Mouse (Mus musculus): ENCODE data around the gene Tsfm. TPM values are rescaled to one million over a fixed set of nuclear protein-coding genes. Genes with fewer than 3 reads are reported as not detected.
"Not testable (repeated sequence)": the region's sequence is repeated elsewhere in the genome, so short reads cannot be mapped to it uniquely, and the experiment has no call there.

Gene Tsfm
- polyA plus RNA-seq, 1 experiment from 2014 or later, result 61.0 TPM

DNA sequence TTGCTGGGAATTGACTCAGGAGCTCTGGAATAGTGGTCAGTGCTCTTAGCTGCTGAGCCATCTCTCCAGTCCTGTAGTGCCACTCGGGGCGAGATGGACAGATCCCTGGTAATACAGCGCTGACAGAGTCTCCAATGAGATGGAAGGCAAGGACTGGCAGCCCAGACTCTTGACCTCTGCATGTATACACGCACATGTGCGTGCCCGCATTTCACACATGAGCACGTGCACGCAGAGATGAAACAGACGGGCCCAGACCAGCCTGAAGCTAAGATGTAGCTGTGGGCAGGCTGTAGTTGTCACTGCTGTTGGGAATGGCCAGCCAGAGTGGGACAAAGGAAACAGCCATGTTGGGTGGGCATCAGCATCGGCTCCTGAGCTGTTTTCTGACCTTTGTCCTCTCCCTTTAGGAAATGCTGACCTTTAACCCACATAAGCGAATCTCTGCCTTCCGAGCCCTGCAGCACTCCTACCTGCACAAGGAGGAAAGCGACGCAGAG, 35.9 kb upstream of the Tsfm start:
- no peak for DNase-seq (ENCODE audit: low spot score)
- Histone ChIP-seq H3K36me3 (ENCODE audit: control insufficient read depth, insufficient read depth, low read length) (peaks cover 45% of the 10 kb centered on the region), H3K4me1 (ENCODE audit: control insufficient read depth, insufficient read depth, low read length) (peaks cover 25% of the 10 kb centered on the region), H3K9ac (ENCODE audit: low read depth, low read length) (no peak overlapping the region), H3K27ac (replicated peaks; ENCODE audit: low read depth, low read length) (no peak overlapping the region), H3K4me2 (ENCODE audit: low read depth, low read length) (no peak overlapping the region), H3K9me3 (ENCODE audit: control insufficient read depth, low read length) (no peaks in the 10 kb centered on the region), H3K27me3 (replicated peaks; ENCODE audit: control insufficient read depth, insufficient read depth, low read length) (0 out of 2 replicates have a peak, but pooled peaks cover 1% of the 10 kb centered on the region), H3K4me3 (ENCODE audit: low read depth, low read length) (no peak overlapping the region)
- ATAC-seq (ENCODE audit: low read depth), result no peak
- WGBS, result 89% methylated on average over 14 of the region's 14 CpGs

DNA sequence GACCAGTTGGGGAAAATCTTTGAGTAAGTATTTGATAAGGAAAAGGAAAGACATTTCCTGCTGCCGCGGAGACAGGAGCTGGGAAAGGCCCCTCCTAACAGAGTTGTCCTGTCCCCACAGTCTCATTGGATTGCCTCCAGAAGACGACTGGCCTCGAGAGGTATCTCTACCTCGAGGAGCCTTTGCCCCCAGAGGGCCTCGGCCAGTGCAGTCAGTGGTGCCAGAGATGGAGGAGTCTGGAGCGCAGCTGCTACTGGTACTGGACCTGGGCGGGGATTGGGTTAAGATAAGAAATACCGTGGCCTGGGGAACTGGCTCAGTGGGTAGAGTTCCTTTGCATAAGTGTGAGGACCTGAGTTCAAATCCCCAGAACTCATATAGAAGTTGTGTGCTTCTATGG, 35.3 kb upstream of the Tsfm start:
- Histone ChIP-seq H3K27me3 (replicated peaks; ENCODE audit: control insufficient read depth, insufficient read depth, low read length) (0 out of 2 replicates have a peak, but pooled peaks cover 4% of the 10 kb centered on the region), H3K4me1 (ENCODE audit: control insufficient read depth, insufficient read depth, low read length) (peaks cover 21% of the 10 kb centered on the region), H3K9ac (ENCODE audit: low read depth, low read length) (no peak overlapping the region), H3K4me3 (ENCODE audit: low read depth, low read length) (no peak overlapping the region), H3K4me2 (ENCODE audit: low read depth, low read length) (no peak overlapping the region), H3K36me3 (ENCODE audit: control insufficient read depth, insufficient read depth, low read length) (peaks cover 45% of the 10 kb centered on the region), H3K27ac (replicated peaks; ENCODE audit: low read depth, low read length) (no peak overlapping the region), H3K9me3 (ENCODE audit: control insufficient read depth, low read length) (no peaks in the 10 kb centered on the region)
- 84% methylated on average over 9 of the region's 9 CpGs for WGBS
- DNase-seq (ENCODE audit: low spot score) (no peak), ATAC-seq (ENCODE audit: low read depth) (no peak)

DNA sequence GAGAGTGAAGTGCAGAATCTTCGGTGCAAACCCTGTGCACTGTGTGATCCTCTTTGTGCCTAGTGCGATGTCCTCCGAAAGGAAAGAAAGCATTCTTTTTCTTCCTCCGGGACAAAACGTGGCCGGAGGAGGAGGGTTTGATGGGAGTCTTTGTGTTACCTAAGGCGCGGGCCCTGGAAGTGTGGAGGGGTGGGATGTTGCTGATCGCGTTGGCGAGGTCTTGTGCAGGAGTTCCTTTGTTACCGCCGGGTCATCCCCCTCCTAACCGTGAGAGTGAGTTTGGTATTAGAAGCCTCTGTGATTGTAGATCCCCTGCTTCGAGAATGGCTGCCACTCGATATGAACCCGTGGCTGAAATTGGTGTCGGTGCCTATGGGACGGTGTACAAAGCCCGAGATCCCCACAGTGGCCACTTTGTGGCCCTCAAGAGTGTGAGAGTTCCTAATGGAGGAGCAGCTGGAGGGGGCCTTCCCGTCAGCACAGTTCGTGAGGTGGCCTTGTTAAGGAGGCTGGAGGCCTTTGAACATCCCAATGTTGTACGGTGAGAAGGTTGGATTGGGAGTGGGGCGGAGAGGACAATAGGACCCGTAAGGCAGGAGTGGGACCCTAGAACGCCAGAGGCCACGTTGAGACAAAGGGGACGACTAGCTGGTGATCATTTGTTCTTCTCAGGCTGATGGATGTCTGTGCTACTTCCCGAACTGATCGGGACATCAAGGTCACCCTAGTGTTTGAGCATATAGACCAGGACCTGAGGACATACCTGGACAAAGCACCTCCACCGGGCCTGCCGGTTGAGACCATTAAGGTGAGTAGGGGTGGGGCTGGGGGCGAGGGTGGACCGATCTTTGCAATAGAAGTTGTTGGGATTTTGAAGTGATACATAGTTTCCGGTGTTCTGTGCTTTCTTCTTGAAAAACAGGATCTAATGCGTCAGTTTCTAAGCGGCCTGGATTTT, 33.6 kb upstream of the Tsfm start:
- peak overlapping the region; percentile 90 for H3K4me3 ChIP-seq (ENCODE audit: low read depth, low read length)
- ATAC-seq (ENCODE audit: low read depth) (no peak; the same call in 1 of the 2 replicates), DNase-seq (ENCODE audit: low spot score) (no peak)
- peak overlapping the region; percentile 93 for H3K4me2 ChIP-seq (ENCODE audit: low read depth, low read length)
- H3K9me3 ChIP-seq (ENCODE audit: control insufficient read depth, low read length), result no peaks in the 10 kb centered on the region
- peak overlapping the region; percentile 88 for H3K27ac ChIP-seq (replicated peaks; ENCODE audit: low read depth, low read length)
- peak overlapping the region; percentile 97 for H3K9ac ChIP-seq (ENCODE audit: low read depth, low read length)
- H3K4me1 ChIP-seq (ENCODE audit: control insufficient read depth, insufficient read depth, low read length), result peaks cover 18% of the 10 kb centered on the region
- H3K27me3 ChIP-seq (replicated peaks; ENCODE audit: control insufficient read depth, insufficient read depth, low read length), result 0 out of 2 replicates have a peak, but pooled peaks cover 11% of the 10 kb centered on the region
- WGBS, result 13% methylated on average over 37 of the region's 37 CpGs
- H3K36me3 ChIP-seq (ENCODE audit: control insufficient read depth, insufficient read depth, low read length), result peaks cover 45% of the 10 kb centered on the region

DNA sequence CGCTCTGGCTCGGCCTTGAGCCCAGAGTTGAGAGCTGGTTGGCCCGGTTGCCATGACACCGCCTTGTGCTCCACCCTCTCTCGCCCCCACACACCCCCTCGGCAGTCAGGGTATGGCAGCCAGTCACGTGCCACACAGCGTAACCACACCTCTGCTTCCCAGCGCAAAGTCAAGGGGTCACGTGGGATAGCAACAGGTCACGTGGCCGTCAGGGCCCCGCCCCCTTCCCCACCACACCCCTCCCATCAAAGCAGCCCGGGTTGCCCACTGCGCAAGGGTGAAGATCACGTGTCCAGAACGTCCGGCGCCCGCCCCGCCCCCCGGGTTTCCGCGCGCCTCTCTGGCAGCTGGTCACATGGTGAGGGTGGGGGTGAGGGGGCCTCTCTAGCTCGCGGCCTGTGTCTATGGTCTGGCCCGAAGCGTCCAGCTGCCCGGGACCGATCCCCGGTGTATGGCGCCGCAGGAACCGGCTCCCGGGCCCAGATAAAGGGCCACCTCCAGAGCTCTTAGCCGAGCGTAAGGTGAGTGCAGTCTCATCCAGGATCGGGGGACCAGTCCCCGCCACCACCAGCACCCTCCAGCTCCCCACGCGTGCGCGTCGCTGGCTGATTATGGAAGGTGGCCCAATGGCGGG, 32.7 kb upstream of the Tsfm start, which contains the start of gene Cdk4:
Gene Cdk4 (plus strand): TSS at position 296 of the 634 bp plus-strand sequence.
- Histone ChIP-seq H3K9me3 (ENCODE audit: control insufficient read depth, low read length) (no peaks in the 10 kb centered on the region), H3K27me3 (replicated peaks; ENCODE audit: control insufficient read depth, insufficient read depth, low read length) (0 out of 2 replicates have a peak, but pooled peaks cover 11% of the 10 kb centered on the region), H3K4me1 (ENCODE audit: control insufficient read depth, insufficient read depth, low read length) (peaks cover 13% of the 10 kb centered on the region), H3K4me3 (ENCODE audit: low read depth, low read length) (peak within 1 kb of the TSS; percentile 90), H3K4me2 (ENCODE audit: low read depth, low read length) (peak within 1 kb of the TSS; percentile 93), H3K9ac (ENCODE audit: low read depth, low read length) (peak within 1 kb of the TSS; percentile 97), H3K27ac (replicated peaks; ENCODE audit: low read depth, low read length) (peak within 1 kb of the TSS; percentile 88), H3K36me3 (ENCODE audit: control insufficient read depth, insufficient read depth, low read length) (peaks cover 39% of the 10 kb centered on the region)
- WGBS, result under 1% methylated on average over 24 of the region's 46 CpGs
- ATAC-seq (ENCODE audit: low read depth) (peak; percentile 88), DNase-seq (ENCODE audit: low spot score) (peak; percentile 99)

DNA sequence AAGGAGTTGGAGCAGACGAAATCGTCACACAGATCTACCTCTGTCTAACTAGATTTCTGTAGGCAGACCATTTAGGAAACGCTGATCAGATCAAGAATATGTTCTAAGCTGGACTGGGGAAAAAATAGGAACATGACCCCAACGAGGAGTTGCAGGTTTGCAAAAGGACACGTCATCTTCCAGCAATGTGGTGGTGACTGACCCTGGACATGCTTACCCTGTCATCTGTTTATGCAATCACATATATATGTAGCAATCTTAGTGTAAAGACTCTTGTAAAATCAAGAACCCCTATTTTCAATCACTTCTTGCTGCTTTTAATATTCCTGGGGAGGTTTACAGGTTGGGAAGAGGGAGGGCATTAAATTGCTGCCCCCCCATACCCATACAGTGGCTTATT, 31.9 kb upstream of the Tsfm start:
- H3K27ac ChIP-seq (replicated peaks; ENCODE audit: low read depth, low read length), result peak overlapping the region; percentile 50; the same call in 1 of the 2 replicates
- peaks cover 33% of the 10 kb centered on the region for H3K36me3 ChIP-seq (ENCODE audit: control insufficient read depth, insufficient read depth, low read length)

DNA sequence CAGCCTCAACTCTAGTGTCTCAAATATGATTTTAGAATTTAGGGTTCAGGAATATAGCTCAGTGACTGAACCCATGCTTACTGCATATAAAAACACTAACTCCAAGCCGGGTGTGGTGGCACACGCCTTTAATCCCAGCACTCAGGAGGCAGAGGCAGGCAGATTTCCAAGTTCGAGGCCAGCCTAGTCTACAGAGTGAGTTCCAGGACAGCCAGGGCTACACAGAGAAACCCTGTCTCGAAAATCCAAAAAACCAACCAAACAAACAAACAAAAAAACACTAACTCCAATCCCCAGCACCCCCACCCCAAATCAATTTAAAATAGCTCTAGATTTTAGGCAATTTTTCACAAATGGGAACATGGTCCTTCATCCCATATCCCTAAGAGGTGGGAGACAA, 31.5 kb upstream of the Tsfm start:
- H3K9me3 ChIP-seq (ENCODE audit: control insufficient read depth, low read length); H3K27ac ChIP-seq (replicated peaks; ENCODE audit: low read depth, low read length); H3K9ac ChIP-seq (ENCODE audit: low read depth, low read length); ATAC-seq (ENCODE audit: low read depth); H3K4me2 ChIP-seq (ENCODE audit: low read depth, low read length); H3K4me3 ChIP-seq (ENCODE audit: low read depth, low read length); DNase-seq (ENCODE audit: low spot score): not testable (repeated sequence)
- peaks cover 33% of the 10 kb centered on the region for H3K36me3 ChIP-seq (ENCODE audit: control insufficient read depth, insufficient read depth, low read length)
- H3K4me1 ChIP-seq (ENCODE audit: control insufficient read depth, insufficient read depth, low read length), result peaks cover 13% of the 10 kb centered on the region
- WGBS, result 79% methylated on average over 4 of the region's 4 CpGs
- H3K27me3 ChIP-seq (replicated peaks; ENCODE audit: control insufficient read depth, insufficient read depth, low read length), result peaks cover 14% of the 10 kb centered on the region; the same call in 1 of the 2 replicates

More for the DNA sequence above, 31.9 kb upstream of the Tsfm start:
- Histone ChIP-seq H3K4me2 (ENCODE audit: low read depth, low read length) (no peak overlapping the region), H3K4me1 (ENCODE audit: control insufficient read depth, insufficient read depth, low read length) (peaks cover 13% of the 10 kb centered on the region), H3K4me3 (ENCODE audit: low read depth, low read length) (no peak overlapping the region; the same call in 1 of the 2 replicates), H3K27me3 (replicated peaks; ENCODE audit: control insufficient read depth, insufficient read depth, low read length) (peaks cover 13% of the 10 kb centered on the region; the same call in 1 of the 2 replicates), H3K9me3 (ENCODE audit: control insufficient read depth, low read length) (no peaks in the 10 kb centered on the region), H3K9ac (ENCODE audit: low read depth, low read length) (no peak overlapping the region)
- DNase-seq (ENCODE audit: low spot score), result no peak
- ATAC-seq (ENCODE audit: low read depth), result no peak
- WGBS, result 73% methylated on average over 5 of the region's 5 CpGs

DNA sequence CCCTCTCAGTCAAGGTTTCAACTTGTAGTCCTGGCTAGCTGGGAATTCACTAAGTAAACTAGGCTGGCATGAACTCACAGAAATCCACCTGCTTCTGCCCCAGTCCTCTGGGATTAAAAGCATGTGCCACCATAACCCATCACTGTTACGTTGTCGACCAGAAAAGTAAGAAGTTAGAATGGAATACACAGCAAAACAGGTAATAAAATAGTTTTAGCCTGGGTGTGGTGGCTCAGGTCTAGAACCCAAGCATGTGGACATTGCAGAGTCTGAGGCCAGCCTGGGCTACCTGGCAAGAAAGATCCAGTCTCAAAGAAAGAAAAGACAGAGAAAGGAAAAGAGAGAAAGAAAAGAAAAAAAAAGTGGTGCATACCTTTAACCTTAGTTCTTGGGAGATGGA, 30.9 kb upstream of the Tsfm start:
- no peak for DNase-seq (ENCODE audit: low spot score)
- WGBS, result 64% methylated on average over 2 of the region's 2 CpGs

DNA sequence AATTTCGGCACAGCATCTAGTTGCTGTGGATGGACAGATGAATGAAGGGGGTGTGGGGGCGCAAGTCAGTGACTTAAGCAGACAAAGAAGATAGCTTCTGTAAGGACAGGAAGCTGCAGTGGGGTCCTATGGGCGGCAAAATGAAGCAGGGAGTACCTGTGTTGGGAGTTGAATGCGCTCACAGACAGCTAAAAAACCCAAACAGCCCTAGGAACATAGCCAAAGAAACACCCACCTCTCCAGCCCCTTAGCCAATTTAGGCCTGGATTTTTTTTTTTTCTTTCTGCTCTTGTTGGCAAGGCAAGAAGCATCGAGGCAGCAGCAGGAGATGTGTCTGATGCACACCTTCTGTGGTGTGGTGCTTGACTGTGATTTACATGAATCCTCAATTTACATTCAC, 30.4 kb upstream of the Tsfm start:
- Histone ChIP-seq H3K4me3 (ENCODE audit: low read depth, low read length) (no peak overlapping the region), H3K27me3 (replicated peaks; ENCODE audit: control insufficient read depth, insufficient read depth, low read length) (peaks cover 14% of the 10 kb centered on the region; the same call in 1 of the 2 replicates), H3K4me1 (ENCODE audit: control insufficient read depth, insufficient read depth, low read length) (peaks cover 13% of the 10 kb centered on the region), H3K9me3 (ENCODE audit: control insufficient read depth, low read length) (no peaks in the 10 kb centered on the region), H3K27ac (replicated peaks; ENCODE audit: low read depth, low read length) (no peak overlapping the region), H3K36me3 (ENCODE audit: control insufficient read depth, insufficient read depth, low read length) (peaks cover 33% of the 10 kb centered on the region), H3K4me2 (ENCODE audit: low read depth, low read length) (no peak overlapping the region), H3K9ac (ENCODE audit: low read depth, low read length) (no peak overlapping the region)
- 34% methylated on average over 5 of the region's 5 CpGs for WGBS
- DNase-seq (ENCODE audit: low spot score) (no peak), ATAC-seq (ENCODE audit: low read depth) (no peak)

More for the DNA sequence above, 30.9 kb upstream of the Tsfm start:
- Histone ChIP-seq H3K9me3 (ENCODE audit: control insufficient read depth, low read length) (no peaks in the 10 kb centered on the region), H3K27ac (replicated peaks; ENCODE audit: low read depth, low read length) (no peak overlapping the region), H3K36me3 (ENCODE audit: control insufficient read depth, insufficient read depth, low read length) (peaks cover 33% of the 10 kb centered on the region), H3K4me2 (ENCODE audit: low read depth, low read length) (no peak overlapping the region), H3K9ac (ENCODE audit: low read depth, low read length) (no peak overlapping the region), H3K27me3 (replicated peaks; ENCODE audit: control insufficient read depth, insufficient read depth, low read length) (peaks cover 14% of the 10 kb centered on the region; the same call in 1 of the 2 replicates), H3K4me3 (ENCODE audit: low read depth, low read length) (no peak overlapping the region), H3K4me1 (ENCODE audit: control insufficient read depth, insufficient read depth, low read length) (peaks cover 13% of the 10 kb centered on the region)
- no peak for ATAC-seq (ENCODE audit: low read depth)
